Mouse (Mus musculus) heart, postnatal 4 days (tissue): ENCODE results near the gene Axl. TPM values are rescaled to one million over a fixed set of nuclear protein-coding genes. Genes with fewer than 3 reads are reported as not detected.

Experiments
- DNase-seq: peaks from one replicate; pipeline ENCODE4 v3.0.0; 2021
- total RNA-seq, 2 experiments: library from RNA; stranded (reverse); gene quantifications; 2 replicates each; pipeline ENCODE4 v1.2.3; 2021

Gene Axl
- total RNA-seq: 10 to 100 TPM; 79.5 to 90.3 TPM

- peak; percentile 82 for DNase-seq
These were observed at the start of gene Axl for GRCm38 (mm10) chr7:25788220-25789128. Gene Axl (minus strand): TSS chr7:25788705.

GRCm38 (mm10) chr7:25835188-25835891 lies 46.8 kb upstream of the Axl start:
- peak; percentile 55 for DNase-seq

- no peak for DNase-seq
These were observed 43.3 kb upstream of the Axl start for GRCm38 (mm10) chr7:25831557-25832530.

- no peak for DNase-seq
These were observed 41.7 kb upstream of the Axl start for GRCm38 (mm10) chr7:25830251-25830650.

- DNase-seq: peak; percentile 74
These were observed 38.7 kb upstream of the Axl start for GRCm38 (mm10) chr7:25827199-25827598.

- DNase-seq: no peak
These were observed 37.5 kb upstream of the Axl start for GRCm38 (mm10) chr7:25826029-25826428.

GRCm38 (mm10) chr7:25825043-25825442 lies 36.5 kb upstream of the Axl start:
- no peak for DNase-seq

- no peak for DNase-seq
These were observed 27.9 kb upstream of the Axl start, which contains the start of gene Cyp2s1 for GRCm38 (mm10) chr7:25816241-25816919. Gene Cyp2s1 (minus strand): TSS chr7:25816913.

- DNase-seq: no peak
These were observed 27.1 kb upstream of the Axl start for GRCm38 (mm10) chr7:25815571-25815970.

- no peak for DNase-seq
These were observed 26.2 kb upstream of the Axl start for GRCm38 (mm10) chr7:25814711-25815110.

GRCm38 (mm10) chr7:25812195-25812594 lies 23.7 kb upstream of the Axl start:
- DNase-seq: no peak

GRCm38 (mm10) chr7:25811716-25812115 lies 23.2 kb upstream of the Axl start:
- no peak for DNase-seq

- peak; percentile 89 for DNase-seq
These were observed 17.3 kb upstream of the Axl start for GRCm38 (mm10) chr7:25805631-25806343.

- no peak for DNase-seq
These were observed 16.3 kb upstream of the Axl start for GRCm38 (mm10) chr7:25804792-25805191.

GRCm38 (mm10) chr7:25803460-25803859 lies 15.0 kb upstream of the Axl start:
- DNase-seq: peak; percentile 61

- DNase-seq: peak; percentile 90
These were observed 14.0 kb upstream of the Axl start for GRCm38 (mm10) chr7:25802241-25803125.

- no peak for DNase-seq
These were observed 12.5 kb upstream of the Axl start for GRCm38 (mm10) chr7:25801031-25801430.

GRCm38 (mm10) chr7:25799369-25799768 lies 10.9 kb upstream of the Axl start:
- no peak for DNase-seq

- no peak for DNase-seq
These were observed 10.0 kb upstream of the Axl start for GRCm38 (mm10) chr7:25798540-25798939.

GRCm38 (mm10) chr7:25794775-25795174 lies 6.3 kb upstream of the Axl start:
- no peak for DNase-seq
